Mouse (Mus musculus) midbrain, embryonic 14.5 days (tissue): ENCODE measurements around the gene Tmed9. TPM values are rescaled to one million over a fixed set of nuclear protein-coding genes. Genes with fewer than 3 reads are reported as not detected.
A peak's percentile ranks its signal among the peaks of the same experiment; 100 is the strongest.

Source experiments
- ATAC-seq: fragments of 200-750 bp; cut with Nextera tagmentation; 2 replicates; pipeline ENCODE4 v1.8.0; 2017; ENCODE audit warnings: moderate number of reproducible peaks, moderate library complexity; ENCODE audit not compliant: low FRiP score, low TSS enrichment
- DNase-seq: peaks from one replicate; pipeline ENCODE4 v3.0.0-alpha.2; 2015
- H3K27ac ChIP-seq: fragments of 300-500 bp; sonication (generic); replicated peaks from 2 replicates; pipeline ENCODE4 v1.5.1; 2014; ENCODE audit warnings: mild to moderate bottlenecking, low read depth, low read length, moderate library complexity
- H3K27me3 ChIP-seq: fragments of 300-500 bp; sonication (generic); 2 replicates; pipeline ENCODE4 v1.6.1; 2014; ENCODE audit warnings: low read length, control low read depth, mixed read lengths; ENCODE audit not compliant: control insufficient read depth, insufficient read depth
- H3K36me3 ChIP-seq: fragments of 300-500 bp; sonication (generic); 2 replicates; pipeline ENCODE4 v1.6.1; 2014; ENCODE audit warnings: low read length, control low read depth; ENCODE audit not compliant: control insufficient read depth, insufficient read depth
- H3K4me1 ChIP-seq: fragments of 300-500 bp; sonication (generic); 2 replicates; pipeline ENCODE4 v1.6.1; 2014; ENCODE audit warnings: mild to moderate bottlenecking, antibody characterized with exemption, low read length, control low read depth; ENCODE audit not compliant: control insufficient read depth, insufficient read depth
- H3K4me2 ChIP-seq: fragments of 300-500 bp; sonication (generic); 2 replicates; pipeline ENCODE4 v1.6.1; 2014; ENCODE audit warnings: mild to moderate bottlenecking, low read length, moderate library complexity
- H3K4me3 ChIP-seq: fragments of 300-500 bp; sonication (generic); replicated peaks from 2 replicates; pipeline ENCODE4 v1.5.1; 2014; ENCODE audit warnings: low read depth, low read length
- H3K9ac ChIP-seq: fragments of 300-500 bp; sonication (generic); replicated peaks from 2 replicates; pipeline ENCODE4 v1.6.1; 2014; ENCODE audit warnings: mild to moderate bottlenecking, low read length, moderate library complexity
- H3K9me3 ChIP-seq: fragments of 300-500 bp; sonication (generic); 2 replicates; pipeline ENCODE4 v1.6.1; 2016; ENCODE audit warnings: low read length, control low read depth, mixed read lengths; ENCODE audit not compliant: control insufficient read depth
- WGBS: fragments of 180-500 bp; shearing (Covaris S2); extraction: QIAGEN DNeasy Blood & Tissue Kit; methylation state at CpG from one replicate; pipeline ENCODE4 v1.1.7; 2014; 5-methylcytosine and 5-hydroxymethylcytosine counted together
- polyA plus RNA-seq: library from polyadenylated mRNA; unstranded; fragments of >200 nt; fragmentation: Nextera tagmentation; extraction: Ambion mirVana; gene quantifications from 2 replicates; pipeline ENCODE4 v1.2.1, GENCODE M21; 2014

The Tmed9 gene
- polyA plus RNA-seq, 1 experiment from 2014 or later: 61.3 TPM

DNA sequence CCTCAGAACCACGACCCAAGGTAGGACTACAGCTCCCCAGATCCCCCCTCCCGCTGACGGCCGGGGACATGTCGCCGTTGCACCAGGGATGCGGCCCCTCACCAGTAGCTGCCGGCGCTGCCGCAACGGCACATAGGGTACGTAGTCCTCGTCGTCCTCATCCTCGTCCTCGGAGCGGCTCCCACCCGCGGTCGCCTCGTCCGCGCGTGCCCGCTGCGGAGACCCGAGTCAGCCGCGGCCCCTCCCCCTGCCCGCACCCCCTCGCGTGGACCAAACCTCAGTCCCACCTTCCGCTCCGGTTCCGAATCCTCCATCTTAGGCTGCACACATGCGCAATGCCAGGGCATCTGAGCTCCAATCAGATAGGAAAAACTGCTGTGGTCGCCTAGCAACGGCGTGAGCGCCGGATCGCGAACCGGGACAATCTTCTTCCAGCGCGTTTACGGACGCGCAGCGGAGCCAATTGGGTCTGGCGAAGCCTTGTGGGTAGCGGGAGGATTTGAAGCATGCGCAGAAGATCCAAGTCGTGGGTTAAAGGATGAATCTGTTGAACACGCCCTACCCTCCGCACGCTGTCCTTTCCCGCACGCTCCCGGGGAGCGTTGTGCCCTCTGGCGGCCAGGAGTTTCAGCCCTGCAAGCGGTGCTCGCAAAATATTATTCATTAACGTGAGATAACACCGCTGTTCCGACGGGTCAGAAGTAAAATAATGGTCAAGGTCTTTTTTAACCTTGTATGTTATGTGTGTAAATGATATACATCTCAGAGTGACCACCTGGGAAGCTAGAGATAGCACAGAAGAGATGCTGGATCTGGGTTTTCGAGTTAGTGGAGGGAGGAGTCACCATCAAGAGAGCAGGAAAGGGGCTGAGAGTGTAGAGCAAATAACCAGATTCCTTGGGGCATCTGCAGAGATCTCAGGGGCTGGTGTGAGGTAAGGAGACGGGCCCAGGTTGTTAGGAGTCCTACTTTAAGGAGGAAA lies 37.0 kb upstream of the Tmed9 start, which contains the start of gene Ddx41:
Ddx41 (minus strand) TSS at position 465 of the 982 bp plus-strand sequence.
- Histone ChIP-seq H3K36me3 (peaks cover 72% of the 10 kb centered on the region), H3K4me2 (peak within 1 kb of the TSS; percentile 94)
- peak; percentile 96 for ATAC-seq

DNA sequence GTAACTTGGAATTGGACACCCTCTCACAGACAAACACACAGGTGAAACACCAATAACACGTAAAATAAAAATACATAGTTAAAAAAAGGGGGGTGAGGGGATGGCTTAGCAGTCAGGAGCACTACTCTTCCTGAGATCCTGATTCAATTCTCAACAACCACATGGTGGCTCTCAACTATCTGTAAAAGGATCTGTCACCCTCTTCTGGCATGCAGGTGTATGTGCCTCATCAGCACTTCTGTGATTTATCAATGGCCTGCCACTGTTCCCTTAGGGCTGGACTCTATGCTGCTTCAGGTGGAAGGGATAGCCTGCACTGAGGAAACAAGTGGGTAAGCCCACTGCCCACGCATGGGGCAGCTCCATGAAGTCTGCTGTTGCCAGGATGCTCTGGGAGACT lies 32.6 kb upstream of the Tmed9 start:
- DNase-seq (no peak), ATAC-seq (no peak)
- no peak overlapping the region for H3K4me2 ChIP-seq
- no peaks in the 10 kb centered on the region for H3K9me3 ChIP-seq
- H3K36me3 ChIP-seq: peaks cover 88% of the 10 kb centered on the region
- 89% methylated on average over 2 of the region's 2 CpGs for WGBS
- no peaks in the 10 kb centered on the region for H3K4me1 ChIP-seq
- H3K27ac ChIP-seq: no peak overlapping the region
- no peak overlapping the region for H3K9ac ChIP-seq
- H3K4me3 ChIP-seq: no peak overlapping the region
- no peaks in the 10 kb centered on the region for H3K27me3 ChIP-seq

More for the DNA sequence above, 37.0 kb upstream of the Tmed9 start, which contains the start of gene Ddx41:
- WGBS: 1% methylated on average over 70 of the region's 70 CpGs
- H3K27me3 ChIP-seq: no peaks in the 10 kb centered on the region
- H3K9ac ChIP-seq: peak within 1 kb of the TSS; percentile 74
- peak; percentile 99 for DNase-seq
- peaks cover 9% of the 10 kb centered on the region for H3K4me1 ChIP-seq
- H3K4me3 ChIP-seq: peak within 1 kb of the TSS; percentile 79
- H3K9me3 ChIP-seq: no peaks in the 10 kb centered on the region
- peak within 1 kb of the TSS; percentile 82 for H3K27ac ChIP-seq

DNA sequence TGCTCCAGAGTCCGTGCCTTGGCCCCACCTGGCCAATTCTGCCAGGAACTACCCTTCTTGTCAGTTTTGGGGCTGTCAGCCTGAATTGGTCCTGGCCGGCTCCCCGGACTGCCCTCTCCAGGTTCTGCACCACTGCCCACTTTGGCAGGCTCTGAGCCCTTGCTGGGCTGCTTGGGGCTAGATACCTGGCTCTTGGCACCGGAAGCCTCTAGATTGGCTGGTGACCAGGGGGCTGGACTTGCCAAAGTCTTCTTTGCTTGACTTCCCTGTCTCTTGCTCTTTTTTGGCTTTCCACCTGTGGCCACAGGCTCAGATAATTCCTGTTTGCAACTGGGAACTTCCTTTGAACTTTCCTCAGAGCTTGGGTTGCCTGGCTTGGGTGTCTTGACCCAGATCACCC lies 30.6 kb upstream of the Tmed9 start:
- H3K4me3 ChIP-seq: no peak overlapping the region
- H3K9me3 ChIP-seq: no peaks in the 10 kb centered on the region
- no peak overlapping the region for H3K27ac ChIP-seq
- 97% methylated on average over 4 of the region's 4 CpGs for WGBS
- ATAC-seq (no peak), DNase-seq (no peak)
- no peaks in the 10 kb centered on the region for H3K27me3 ChIP-seq
- peaks cover 100% of the 10 kb centered on the region for H3K36me3 ChIP-seq
- no peak overlapping the region for H3K4me2 ChIP-seq
- H3K9ac ChIP-seq: no peak overlapping the region
- H3K4me1 ChIP-seq: no peaks in the 10 kb centered on the region

DNA sequence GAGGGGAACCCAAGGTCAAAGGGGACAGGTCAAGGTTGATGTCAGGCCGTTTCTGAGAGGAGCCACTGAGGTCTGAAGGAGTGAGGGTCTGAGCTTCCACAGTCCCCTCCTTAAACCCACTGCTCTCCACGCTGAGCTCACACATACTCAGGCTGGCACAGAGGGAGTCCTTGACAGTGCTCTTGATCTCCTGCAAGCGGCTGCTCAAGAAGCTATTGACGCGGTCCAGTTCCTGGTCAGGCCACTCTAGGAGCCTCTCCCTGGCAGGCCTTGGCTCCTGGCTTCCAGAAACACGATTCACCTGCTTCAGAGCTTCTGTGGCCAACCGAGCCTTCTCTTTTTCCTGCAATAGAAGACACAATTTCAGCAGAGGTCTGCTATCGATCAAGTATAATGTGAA lies 30.1 kb upstream of the Tmed9 start:
- Histone ChIP-seq H3K4me3 (no peak overlapping the region), H3K27ac (no peak overlapping the region), H3K4me2 (no peak overlapping the region), H3K36me3 (peaks cover 100% of the 10 kb centered on the region), H3K27me3 (no peaks in the 10 kb centered on the region), H3K4me1 (no peaks in the 10 kb centered on the region), H3K9me3 (no peaks in the 10 kb centered on the region), H3K9ac (no peak overlapping the region)
- 94% methylated on average over 8 of the region's 8 CpGs for WGBS
- DNase-seq: no peak
- ATAC-seq: no peak

DNA sequence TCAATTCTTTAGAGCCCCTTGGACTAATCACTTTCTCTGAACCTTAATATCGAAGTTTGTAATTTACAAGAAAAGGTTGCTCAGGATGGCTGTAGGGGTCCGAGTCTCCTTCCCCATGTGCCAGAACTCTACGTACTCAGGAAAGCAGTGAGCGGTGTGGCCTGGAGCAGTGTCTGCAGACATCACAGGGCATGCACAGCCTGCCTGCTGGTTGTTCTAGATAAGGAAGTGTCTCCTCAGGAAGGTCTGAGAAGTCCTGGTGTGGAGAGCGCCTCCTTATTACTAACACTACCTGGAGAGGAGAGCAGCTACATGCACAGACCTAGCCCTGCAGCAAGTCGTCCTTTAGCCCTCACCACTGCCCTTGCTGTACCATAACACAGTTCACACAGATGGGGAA lies 28.7 kb upstream of the Tmed9 start:
- no peaks in the 10 kb centered on the region for H3K27me3 ChIP-seq
- 88% methylated on average over 6 of the region's 6 CpGs for WGBS
- no peak overlapping the region for H3K4me2 ChIP-seq
- no peak overlapping the region for H3K27ac ChIP-seq
- ATAC-seq (no peak), DNase-seq (no peak)
- H3K4me1 ChIP-seq: no peaks in the 10 kb centered on the region
- H3K9ac ChIP-seq: no peak overlapping the region
- H3K36me3 ChIP-seq: peaks cover 100% of the 10 kb centered on the region
- no peaks in the 10 kb centered on the region for H3K9me3 ChIP-seq
- no peak overlapping the region for H3K4me3 ChIP-seq

DNA sequence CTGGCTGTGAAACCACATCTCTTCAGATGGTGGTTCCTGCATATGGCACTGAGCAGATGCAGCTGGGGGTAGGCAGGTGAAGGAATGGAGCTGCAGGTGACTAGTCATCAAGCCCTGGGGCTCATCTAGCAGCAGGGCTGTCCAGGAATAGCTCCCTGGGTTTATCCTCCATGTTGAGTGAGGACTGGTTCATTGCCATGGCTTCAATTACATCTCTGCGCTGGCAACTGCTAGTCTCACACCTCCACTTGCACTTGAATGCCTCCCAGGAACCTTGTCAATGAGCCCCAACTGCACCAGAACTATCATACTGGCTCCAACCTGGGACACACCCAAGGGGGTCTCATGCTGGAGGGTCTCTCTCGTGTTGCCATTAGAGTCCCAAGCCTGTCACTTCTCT lies 25.6 kb upstream of the Tmed9 start:
- no peak overlapping the region for H3K4me3 ChIP-seq
- 96% methylated on average over 2 of the region's 2 CpGs for WGBS
- H3K9me3 ChIP-seq: no peaks in the 10 kb centered on the region
- peaks cover 97% of the 10 kb centered on the region for H3K36me3 ChIP-seq
- H3K4me1 ChIP-seq: no peaks in the 10 kb centered on the region
- ATAC-seq: no peak
- no peak for DNase-seq
- H3K9ac ChIP-seq: no peak overlapping the region
- H3K27me3 ChIP-seq: no peaks in the 10 kb centered on the region
- no peak overlapping the region for H3K27ac ChIP-seq
- H3K4me2 ChIP-seq: no peak overlapping the region

DNA sequence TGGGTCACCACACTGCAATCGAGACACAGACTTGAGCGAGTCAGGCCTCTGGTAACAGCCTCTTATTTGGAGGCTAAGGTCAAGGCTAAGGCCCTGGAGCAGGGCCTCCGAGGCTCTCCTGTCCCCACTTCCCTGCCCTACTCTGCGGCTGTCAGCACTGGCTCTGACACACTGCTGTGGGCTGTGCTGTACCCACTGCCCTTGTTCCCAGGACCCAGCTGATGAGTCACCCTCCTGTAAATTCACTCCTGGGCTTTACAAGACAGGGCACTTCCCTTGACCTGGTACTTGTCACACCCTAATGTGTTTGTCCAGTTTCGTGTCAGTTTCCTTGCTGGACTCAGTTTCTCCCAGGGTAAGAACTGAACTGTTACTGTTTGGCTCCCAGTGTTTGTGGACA lies 25.1 kb upstream of the Tmed9 start:
- 93% methylated on average over 5 of the region's 5 CpGs for WGBS

DNA sequence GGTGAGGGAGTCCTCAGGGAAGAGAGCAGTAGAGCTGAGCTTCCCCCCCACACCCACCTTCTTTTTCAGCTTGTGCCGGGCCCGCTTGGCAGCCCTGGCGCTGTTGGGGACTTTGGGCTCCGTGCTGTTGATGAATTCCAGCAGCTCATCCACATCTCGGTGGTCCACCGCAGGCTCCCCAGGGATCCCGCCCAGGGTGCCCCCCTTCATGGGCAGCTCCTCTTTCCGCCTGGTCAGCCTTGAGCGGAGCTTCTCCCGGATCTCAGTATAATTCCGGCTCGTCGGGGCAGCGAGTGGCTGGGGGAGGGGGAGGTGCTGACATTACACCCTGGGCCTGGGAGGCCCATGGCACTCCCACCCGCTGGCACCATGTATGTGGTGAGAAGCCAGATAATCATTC lies 24.5 kb upstream of the Tmed9 start:
- H3K4me3 ChIP-seq: no peak overlapping the region
- H3K9ac ChIP-seq: no peak overlapping the region
- H3K36me3 ChIP-seq: peaks cover 97% of the 10 kb centered on the region
- H3K4me2 ChIP-seq: no peak overlapping the region
- 89% methylated on average over 15 of the region's 15 CpGs for WGBS
- H3K9me3 ChIP-seq: no peaks in the 10 kb centered on the region
- no peak overlapping the region for H3K27ac ChIP-seq
- DNase-seq (no peak), ATAC-seq (no peak)
- no peaks in the 10 kb centered on the region for H3K27me3 ChIP-seq
- no peaks in the 10 kb centered on the region for H3K4me1 ChIP-seq

More for the DNA sequence above, 25.1 kb upstream of the Tmed9 start:
- no peaks in the 10 kb centered on the region for H3K27me3 ChIP-seq
- H3K36me3 ChIP-seq: peaks cover 97% of the 10 kb centered on the region
- H3K4me3 ChIP-seq: no peak overlapping the region
- no peak overlapping the region for H3K27ac ChIP-seq
- no peak overlapping the region for H3K4me2 ChIP-seq
- H3K9me3 ChIP-seq: no peaks in the 10 kb centered on the region
- DNase-seq (no peak), ATAC-seq (no peak)
- no peak overlapping the region for H3K9ac ChIP-seq
- no peaks in the 10 kb centered on the region for H3K4me1 ChIP-seq

DNA sequence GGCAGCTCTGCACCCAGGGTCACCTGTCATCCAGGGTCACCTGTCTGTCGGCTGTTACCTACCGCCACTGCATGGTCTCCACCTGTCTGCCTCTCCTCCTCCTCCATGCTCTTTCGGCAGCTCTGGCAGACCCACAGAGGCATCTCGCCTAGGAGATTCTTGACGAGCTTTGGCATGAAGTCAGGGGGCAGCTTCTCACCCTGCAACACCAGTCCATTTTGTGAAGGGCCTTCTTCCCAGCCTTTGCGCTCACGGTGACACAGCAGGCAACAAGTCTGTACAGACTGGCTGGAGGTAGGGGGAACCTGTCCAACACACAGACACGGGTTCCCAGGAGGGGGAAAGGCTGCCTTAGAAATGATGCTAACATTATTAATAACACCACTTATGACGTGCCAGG lies 17.6 kb upstream of the Tmed9 start:
- Histone ChIP-seq H3K27ac (no peak overlapping the region), H3K4me3 (no peak overlapping the region), H3K27me3 (no peaks in the 10 kb centered on the region), H3K36me3 (peaks cover 57% of the 10 kb centered on the region), H3K9me3 (no peaks in the 10 kb centered on the region), H3K4me1 (no peaks in the 10 kb centered on the region), H3K9ac (no peak overlapping the region), H3K4me2 (no peak overlapping the region)
- ATAC-seq (no peak), DNase-seq (no peak)
- WGBS: 96% methylated on average over 9 of the region's 9 CpGs
